Mouse (Mus musculus) kidney, adult 2 months (tissue): ENCODE results near the gene Fbxl19.

Experiments
- CTCF ChIP-seq: fragments of 200-500 bp; conservative IDR thresholded peaks from 2 replicates; pipeline ENCODE4 v1.5.1; 2011; ENCODE audit warnings: low read depth, mild to moderate bottlenecking, control low read depth, low read length, moderate library complexity, mixed read lengths; ENCODE audit not compliant: insufficient read depth, insufficient read length
- POLR2A ChIP-seq: fragments of 200-500 bp; IDR thresholded peaks from one replicate; pipeline ENCODE4 v1.6.1; 2011; ENCODE audit warnings: low read depth, low read length, control low read depth

- TF ChIP-seq CTCF (no peak), POLR2A (no peak)
Observed at GRCm38 (mm10) chr7:127725924-127726323, 18.4 kb upstream of the Fbxl19 start.
